Mouse (Mus musculus) bone marrow macrophage, adult 2 months (primary cell): ENCODE data around the gene Tmem102.

Experiments
- CTCF ChIP-seq: IDR thresholded peaks from 2 replicates; pipeline ENCODE4 v1.5.1; 2012; ENCODE audit warnings: low read depth, mild to moderate bottlenecking, low read length, moderate library complexity
- POLR2A ChIP-seq: IDR thresholded peaks from 2 replicates; pipeline ENCODE4 v1.6.1; 2012; ENCODE audit warnings: mild to moderate bottlenecking, low read depth, low read length, borderline replicate concordance

DNA sequence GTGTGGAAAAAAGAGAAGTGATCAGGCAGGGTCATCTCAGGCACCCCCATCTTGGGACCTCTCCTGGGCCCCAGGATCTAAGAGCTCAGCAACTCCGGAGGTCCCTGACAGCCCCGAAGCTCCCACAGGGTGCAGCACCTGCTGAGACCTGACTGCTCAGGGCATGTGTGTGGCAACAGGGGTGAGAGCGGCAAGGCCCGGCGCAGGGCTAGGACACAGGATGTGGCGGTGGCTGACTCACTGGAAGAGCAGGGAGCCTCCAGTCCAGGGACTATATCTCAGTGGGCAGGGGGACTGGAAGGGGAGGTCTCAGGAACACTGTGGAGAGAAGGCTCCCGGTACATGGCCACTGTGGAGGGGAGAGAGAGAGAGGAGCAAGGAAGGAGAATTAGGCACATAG, 7.5 kb downstream of the Tmem102 start:
- TF ChIP-seq CTCF, result no peak
- TF ChIP-seq POLR2A, result no peak
